Mouse (Mus musculus) heart, adult 11 months (tissue): ENCODE measurements around the gene Tcp11x2.

Experiments
- DNase-seq: peaks from one replicate; pipeline ENCODE4 v3.0.0; 2022

Gene Tcp11x2

DNA sequence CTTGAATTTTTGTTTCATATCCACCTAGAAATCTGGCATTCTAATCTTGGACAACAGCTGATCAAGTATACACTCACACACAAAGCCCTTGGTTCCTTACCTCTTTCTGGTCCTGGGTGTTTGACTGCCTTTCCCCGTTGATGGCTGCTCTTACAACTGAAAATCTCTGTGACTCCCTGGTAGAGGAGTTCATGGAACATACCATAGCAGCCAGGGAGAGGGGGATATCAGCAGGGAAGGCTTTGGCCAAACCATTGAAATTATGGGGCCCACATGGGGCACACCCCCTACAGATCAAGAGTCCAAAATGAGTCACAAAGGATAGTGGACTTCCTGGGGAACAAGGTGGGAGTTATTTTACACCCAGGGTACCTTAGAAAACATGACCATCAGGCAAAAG lies at the start of gene Tcp11x2:
TSS of gene Tcp11x2 (minus strand) at position 158 of the 400 bp plus-strand sequence.
- no peak for DNase-seq

GRCm38 (mm10) chrX:135743056-135743355 lies 49.4 kb upstream of the Tcp11x2 start:
- DNase-seq, result no peak

DNA sequence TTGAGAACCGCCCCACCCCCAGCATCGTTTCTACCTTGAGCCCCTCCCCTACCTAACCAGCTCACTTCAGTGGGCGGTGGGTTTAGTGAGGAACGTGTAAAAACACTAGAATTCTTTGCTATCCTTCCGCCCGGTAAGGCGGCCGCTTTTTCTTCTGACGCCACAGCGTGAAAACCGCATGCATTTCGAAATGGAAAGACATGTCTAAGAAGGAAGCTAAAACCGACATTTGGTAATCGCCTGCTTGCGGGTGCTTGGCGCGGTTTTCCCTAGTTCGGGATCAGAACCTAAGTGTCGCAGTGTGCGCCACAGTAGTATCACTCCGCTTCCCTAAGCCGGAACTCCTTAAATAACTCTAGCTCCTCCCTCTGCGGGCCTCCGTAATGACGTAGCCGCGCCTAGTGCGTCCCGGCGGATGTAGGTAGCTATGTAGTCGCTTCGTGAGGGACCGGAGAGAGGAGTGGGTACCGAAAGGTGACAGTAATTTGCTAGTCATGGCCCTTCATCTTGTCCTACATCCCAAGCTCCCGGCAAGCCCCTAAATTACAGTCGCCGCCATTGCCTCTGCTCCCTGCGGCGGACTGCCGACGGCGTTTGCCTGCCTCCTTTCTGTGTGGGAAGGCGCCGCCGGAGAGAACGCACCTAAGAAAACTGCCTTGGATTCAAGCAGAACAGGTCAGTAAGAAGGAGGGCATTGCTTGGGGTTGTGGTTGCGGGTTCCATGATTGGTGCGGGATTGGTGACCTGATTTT lies 48.9 kb upstream of the Tcp11x2 start, which contains the start of the genes Armcx5 and Gprasp1:
TSS of gene Armcx5 (plus strand) at position 430 of the 752 bp plus-strand sequence.
TSS of gene Gprasp1 (plus strand) at position 430 of the 752 bp plus-strand sequence.
- peak; percentile 99 for DNase-seq

- no peak for DNase-seq
Observed at GRCm38 (mm10) chrX:135738730-135739520, 45.3 kb upstream of the Tcp11x2 start.

GRCm38 (mm10) chrX:135725161-135725560 lies 31.6 kb upstream of the Tcp11x2 start, which contains the start of gene Tmsb15a:
Tmsb15a (minus strand) TSS chrX:135725261.
- no peak for DNase-seq

GRCm38 (mm10) chrX:135712845-135713244 lies 19.3 kb upstream of the Tcp11x2 start:
- no peak for DNase-seq

DNA sequence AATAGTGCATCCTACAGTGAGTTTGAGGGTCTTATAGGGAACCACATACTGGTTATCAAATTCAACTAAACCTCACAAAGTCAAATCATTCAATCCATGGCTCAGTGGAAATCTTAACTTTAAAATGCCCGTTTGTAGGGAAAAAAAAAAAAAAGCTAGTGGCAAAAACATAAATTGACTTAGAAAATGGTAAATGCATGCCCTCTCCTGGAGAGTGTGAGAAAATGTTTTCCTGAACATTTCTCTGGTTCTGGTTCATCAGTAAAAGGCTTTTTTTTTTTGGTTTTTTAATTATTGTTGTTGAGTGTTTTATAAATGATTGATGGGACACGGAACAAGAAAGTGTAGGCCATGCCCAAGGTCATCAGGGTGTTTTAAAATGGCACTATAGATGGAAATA lies 10.8 kb upstream of the Tcp11x2 start:
- no peak for DNase-seq

GRCm38 (mm10) chrX:135703111-135703510 lies 9.5 kb upstream of the Tcp11x2 start:
- no peak for DNase-seq

DNA sequence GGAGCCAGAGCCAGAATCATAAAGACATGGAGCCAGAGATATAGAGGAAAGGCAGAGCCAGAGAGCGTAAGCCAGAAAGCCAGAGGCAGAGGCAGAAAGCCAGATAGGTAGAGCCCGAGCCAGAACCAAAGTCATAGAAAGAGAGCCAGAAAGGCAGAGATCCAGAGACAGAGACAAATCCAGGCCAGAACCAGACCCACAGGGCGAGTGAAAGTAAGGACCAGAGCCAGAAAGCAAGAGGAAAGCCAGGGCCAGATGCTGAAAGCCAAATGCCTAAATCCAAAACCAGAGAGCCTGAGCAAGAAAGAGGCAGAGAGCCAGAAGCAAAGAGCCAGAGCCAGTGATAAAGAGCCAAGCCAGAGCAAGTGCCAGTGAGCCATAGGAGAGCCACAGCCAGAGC lies 5.8 kb downstream of the Tcp11x2 start:
- peak; percentile 90 for DNase-seq

DNA sequence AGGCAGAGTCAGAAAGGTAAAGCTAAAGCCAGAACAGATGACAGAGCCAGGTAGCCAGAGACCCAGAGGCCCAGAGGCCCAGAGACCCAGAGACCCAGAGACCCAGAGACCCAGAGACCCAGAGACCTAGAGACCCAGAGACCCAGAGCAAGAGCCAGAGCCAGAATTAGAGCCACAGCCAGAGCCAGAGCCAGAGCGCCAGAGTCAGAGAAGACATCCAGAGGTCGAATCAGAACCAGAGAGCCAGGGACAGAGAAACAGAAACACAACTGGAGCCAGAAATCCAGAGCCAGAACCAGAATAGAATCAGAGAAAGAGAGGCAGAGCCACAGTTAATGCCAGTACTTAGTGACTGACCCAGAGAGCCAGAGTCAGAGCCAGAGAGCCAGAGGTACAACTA lies 11.7 kb downstream of the Tcp11x2 start:
- DNase-seq, result peak; percentile 91

- no peak for DNase-seq
Observed at GRCm38 (mm10) chrX:135652173-135652772, 41.3 kb downstream of the Tcp11x2 start.

- no peak for DNase-seq
Observed at GRCm38 (mm10) chrX:135627605-135628004, 66.0 kb downstream of the Tcp11x2 start, which contains the start of gene Prame. Prame (minus strand) TSS chrX:135627705.
